Mouse (Mus musculus) left cerebral cortex, postnatal 36 days (tissue): Measurements from ENCODE around the gene Hist1h4a. TPM values are rescaled to one million over a fixed set of nuclear protein-coding genes. Genes with fewer than 3 reads are reported as not detected.
"Not testable (repeated sequence)": the region's sequence is repeated elsewhere in the genome, so short reads cannot be mapped to it uniquely, and the experiment has no call there.

Experiments used
- DNase-seq, 2 experiments: peaks; one replicate each; pipeline ENCODE4 v3.0.0; 2021 to 2022; ENCODE audit warnings: low spot score in 2 of 2, mixed read lengths in 1 of 2
- intact Hi-C: fragments of 180-260 bp; cut with DNase I; formaldehyde crosslinking; loops from one replicate; pipeline ENCODE4 v1.15.1; 2025
- microRNA-seq: library from miRNA; unstranded; fragments of <30 nt; microRNA quantifications from one replicate; pipeline ENCODE4 v1.2.0, GENCODE M21; 2022
- total RNA-seq, 2 experiments: library from RNA; stranded (reverse); gene quantifications; 2 replicates each; pipeline ENCODE4 v1.2.3; 2021

The Hist1h4a gene
- total RNA-seq, 2 experiments from 2014 or later: 62.2 to 71.7 TPM

DNA sequence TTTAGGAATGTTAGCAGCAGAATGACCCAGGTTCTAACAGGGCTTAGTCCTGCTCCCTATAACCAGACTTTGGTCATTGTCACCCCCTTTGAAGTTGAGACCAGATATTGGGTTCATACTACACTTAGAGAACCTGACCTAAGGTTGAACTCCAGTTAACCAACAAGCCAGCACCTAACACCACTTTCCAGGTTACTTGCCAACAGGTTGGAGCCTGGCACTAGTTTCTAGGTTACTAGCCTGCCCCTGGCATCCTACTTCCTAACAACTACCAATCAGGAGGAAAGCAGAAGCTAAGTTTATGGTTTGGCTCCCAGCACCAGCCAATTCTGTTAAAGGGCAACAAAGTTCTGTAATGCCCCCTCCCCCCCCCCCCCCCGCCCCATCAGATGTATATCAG, 35.8 kb downstream of the Hist1h4a start:
- no peak for DNase-seq
- intact Hi-C loops: no loop called here

DNA sequence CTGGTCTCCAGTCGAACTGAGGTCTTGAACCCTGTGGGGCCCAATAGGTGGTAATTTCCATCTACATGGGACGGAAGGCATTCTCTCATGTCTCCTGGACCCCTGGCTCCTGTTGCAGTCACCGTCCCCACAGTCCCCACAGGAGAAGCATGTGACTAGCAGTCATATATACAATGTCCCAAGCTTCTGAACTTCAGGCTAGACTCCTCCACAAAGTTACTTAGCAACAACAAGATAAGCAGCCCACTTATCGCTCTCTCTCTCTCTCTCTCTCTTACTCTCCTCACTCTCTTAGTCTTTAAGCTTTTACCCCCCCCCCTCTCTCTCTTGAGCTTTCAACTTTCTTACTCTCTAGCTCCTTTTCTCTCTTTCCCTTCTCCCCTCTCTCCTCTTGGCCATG, 36.8 kb downstream of the Hist1h4a start:
- no peak for DNase-seq
- intact Hi-C loops: no loop called here

DNA sequence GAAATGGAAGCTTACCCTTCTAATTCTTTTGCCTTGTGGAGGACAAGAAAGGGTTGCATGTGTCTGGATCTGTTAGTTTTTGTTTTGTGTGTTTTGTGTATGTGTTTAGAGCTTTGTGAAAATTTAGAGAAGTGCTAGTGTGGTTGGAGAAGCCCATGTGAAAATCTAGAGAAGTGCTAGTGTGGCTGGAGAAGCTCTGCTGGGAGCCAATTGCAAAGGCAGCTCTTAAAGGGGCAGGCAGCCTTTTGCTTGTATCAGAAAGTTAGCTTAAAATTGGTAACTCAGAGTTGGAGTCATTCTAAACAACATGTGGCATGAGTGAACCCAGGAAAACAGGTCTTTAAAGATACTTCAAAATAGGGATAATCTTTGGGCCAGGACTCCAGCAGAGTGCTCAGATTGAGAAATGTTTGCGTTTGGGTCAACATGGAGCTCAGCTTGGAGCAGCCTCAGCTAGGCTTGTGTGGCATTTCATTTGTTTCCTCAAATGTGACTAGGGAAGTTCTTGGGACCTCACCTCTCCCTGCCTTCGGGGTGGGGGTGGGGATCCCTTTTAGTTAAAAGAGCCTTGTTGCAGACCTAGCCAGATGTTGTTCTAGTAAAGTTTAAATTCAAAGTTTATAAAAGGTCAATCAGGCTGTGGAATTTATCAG, 43.3 kb downstream of the Hist1h4a start:
- intact Hi-C loops, DNase-seq: not testable (repeated sequence)

DNA sequence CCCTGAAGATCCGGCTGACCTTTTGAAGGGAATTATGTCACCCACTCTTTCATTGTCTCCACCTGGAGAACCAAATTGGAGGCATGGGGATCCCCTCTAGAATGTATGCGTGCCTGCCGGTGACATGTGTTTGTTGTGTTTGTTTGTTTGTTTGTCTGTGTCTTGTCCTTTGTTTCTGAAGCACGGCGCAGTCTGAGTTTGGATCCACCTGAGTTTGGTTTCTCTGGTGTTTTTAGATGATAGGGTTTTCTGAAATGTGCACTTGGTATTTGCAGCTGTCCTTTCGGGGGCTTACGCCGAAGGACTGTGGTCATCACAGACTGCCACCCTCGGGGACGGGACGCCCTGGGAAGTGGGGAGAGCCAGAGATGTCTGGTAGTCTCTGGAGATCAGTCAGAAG, 43.9 kb downstream of the Hist1h4a start:
- no peak for DNase-seq
- intact Hi-C loops: no loop called here

DNA sequence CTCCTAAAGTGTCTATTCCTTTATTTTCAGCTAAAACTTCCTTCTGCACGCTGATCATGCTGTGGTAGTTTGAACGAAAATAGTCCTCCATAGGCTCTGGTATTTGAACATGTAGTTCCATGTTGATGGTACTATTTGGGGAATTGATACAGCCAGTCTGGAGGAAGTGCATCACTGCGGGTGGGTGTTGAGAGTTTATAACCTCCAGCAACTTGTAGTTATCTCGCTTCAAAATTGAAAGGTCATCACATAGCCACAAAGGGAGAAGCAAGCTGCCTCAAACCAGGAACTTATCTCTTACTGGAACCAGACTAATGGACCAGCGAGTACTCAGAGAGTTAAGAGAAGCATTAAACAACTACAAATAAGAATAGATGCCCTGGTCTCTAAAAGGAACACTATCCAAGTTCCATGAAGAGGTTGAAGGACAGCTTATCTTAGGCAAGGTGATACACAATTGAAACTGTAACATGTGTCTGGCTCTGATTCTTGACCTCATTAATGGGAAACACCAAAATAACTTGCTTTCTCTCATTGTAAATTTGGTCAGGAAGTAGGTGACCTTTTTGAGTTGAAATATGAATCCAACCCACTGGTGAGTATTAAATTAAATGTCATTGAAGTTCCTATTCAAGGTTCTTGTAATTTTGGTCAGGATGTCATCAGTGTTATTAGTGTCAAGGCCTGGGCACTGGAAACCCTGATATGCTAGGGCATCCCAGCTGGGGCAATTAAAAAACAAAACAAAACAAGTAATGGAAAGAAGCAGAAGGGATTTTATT, 44.6 kb downstream of the Hist1h4a start:
- DNase-seq: no peak
- intact Hi-C loops: no loop called here

Small RNA genes within 50 kb of the gene (microRNA-seq; reads per million reads assigned to microRNA genes)
- gene Gm44314: not detected
- not detected for gene Gm44484

Other genes starting within 250 kb of the Hist1h4a start
- 100 to 1,000 TPM; 319 to 326 TPM for gene Hist1h4h, start 230.2 kb downstream of the Hist1h4a start, total RNA-seq
- 1 to 10 TPM; 6.2 to 7.0 TPM for gene Hist1h2af, start 227.3 kb downstream of the Hist1h4a start, total RNA-seq
- 1 to 10 TPM; 3.6 to 4.6 TPM for gene Hist1h3g, start 225.8 kb downstream of the Hist1h4a start, total RNA-seq
- gene Hist1h2bh, start 217.8 kb downstream of the Hist1h4a start, total RNA-seq: 1 to 10 TPM in 1 of 2 experiments, under 1 TPM in 1; 0.79 to 1.2 TPM
- 10 to 100 TPM; 17.9 to 18.2 TPM for gene Hist1h3f, start 217.2 kb downstream of the Hist1h4a start, total RNA-seq
- gene Hist1h4f, start 209.6 kb downstream of the Hist1h4a start, total RNA-seq: 100 to 1,000 TPM; 173 to 184 TPM
- gene Hist1h1d, start 208.0 kb downstream of the Hist1h4a start, total RNA-seq: 1 to 10 TPM; 4.7 to 6.5 TPM
- 10 to 100 TPM; 46.6 to 51.6 TPM for gene Hist1h3e, start 198.9 kb downstream of the Hist1h4a start, total RNA-seq
- 1 to 10 TPM; 6.2 to 7.8 TPM for gene Hist1h2ae, start 190.0 kb downstream of the Hist1h4a start, total RNA-seq
- 10 to 100 TPM; 86.3 to 99.7 TPM for gene Hist1h2bg, start 189.8 kb downstream of the Hist1h4a start, total RNA-seq
- 10 to 100 TPM; 20.6 to 28.9 TPM for gene Hist1h2bf, start 187.0 kb downstream of the Hist1h4a start, total RNA-seq
- gene Hist1h2ad, start 186.8 kb downstream of the Hist1h4a start, total RNA-seq: 1 to 10 TPM; 3.1 to 8.2 TPM
- gene Hist1h3d, start 185.5 kb downstream of the Hist1h4a start, total RNA-seq: 10 to 100 TPM in 1 of 2 experiments, 1 to 10 TPM in 1; 7.7 to 10.8 TPM
- 100 to 1,000 TPM; 160 to 166 TPM for gene Hist1h4d, start 179.6 kb downstream of the Hist1h4a start, total RNA-seq
- 1 to 10 TPM; 7.0 to 7.4 TPM for gene Hist1h2be, start 140.1 kb downstream of the Hist1h4a start, total RNA-seq
- 10 to 100 TPM; 70.8 to 73.2 TPM for gene Hist1h1e, start 138.7 kb downstream of the Hist1h4a start, total RNA-seq
- gene Hist1h2ac, start 77.3 kb downstream of the Hist1h4a start, total RNA-seq: 1 to 10 TPM; 2.5 to 2.9 TPM
- gene Hist1h2bc, start 77.0 kb downstream of the Hist1h4a start, total RNA-seq: 10 to 100 TPM; 32.1 to 33.8 TPM
- not detected for gene Hist1h1t, start 65.4 kb downstream of the Hist1h4a start, total RNA-seq
- 100 to 1,000 TPM; 107 to 117 TPM for gene Hist1h4c, start 62.8 kb downstream of the Hist1h4a start, total RNA-seq
- 1 to 10 TPM; 2.4 to 3.7 TPM for gene Hfe, start 50.4 kb downstream of the Hist1h4a start, total RNA-seq
- gene Hist1h1c, start 22.4 kb downstream of the Hist1h4a start, total RNA-seq: 10 to 100 TPM; 68.2 to 74.7 TPM
- gene Hist1h3c, start 15.6 kb downstream of the Hist1h4a start, total RNA-seq: 1 to 10 TPM; 1.9 to 2.6 TPM
- 10 to 100 TPM; 17.9 to 19.8 TPM for gene Hist1h2bb, start 14.5 kb downstream of the Hist1h4a start, total RNA-seq
- 10 to 100 TPM; 28.3 to 44.5 TPM for gene Hist1h2ab, start 10.1 kb downstream of the Hist1h4a start, total RNA-seq
- gene Hist1h3b, start 9.0 kb downstream of the Hist1h4a start, total RNA-seq: 10 to 100 TPM in 1 of 2 experiments, 1 to 10 TPM in 1; 9.7 to 14.5 TPM
- 10 to 100 TPM; 87.5 to 90.3 TPM for gene Hist1h4b, start 4.2 kb downstream of the Hist1h4a start, total RNA-seq
- 10 to 100 TPM; 41.3 to 42.8 TPM for gene Hist1h3a, start 1.2 kb upstream of the Hist1h4a start, total RNA-seq
- gene Hist1h1a, start 2.4 kb upstream of the Hist1h4a start, total RNA-seq: 10 to 100 TPM; 26.1 to 28.4 TPM
- gene Trim38, start 8.7 kb upstream of the Hist1h4a start, total RNA-seq: not detected
- not detected for gene Slc17a2, start 45.8 kb upstream of the Hist1h4a start, total RNA-seq
- not detected for gene Slc17a3, start 78.2 kb upstream of the Hist1h4a start, total RNA-seq
- not detected for gene Slc17a1, start 106.5 kb upstream of the Hist1h4a start, total RNA-seq
- not detected for gene Slc17a4, start 153.8 kb upstream of the Hist1h4a start, total RNA-seq
- gene Hist1h2ba, start 172.9 kb upstream of the Hist1h4a start, total RNA-seq: not detected
- gene Hist1h2aa, start 173.2 kb upstream of the Hist1h4a start, total RNA-seq: not detected
- gene Scgn, start 230.0 kb upstream of the Hist1h4a start, total RNA-seq: 1 to 10 TPM in 1 of 2 experiments, not detected in 1; 1.0 TPM